Mouse (Mus musculus) ZHBTc4 (cell line): ENCODE results near the gene Spats2.

Experiments used
- DNase-seq: peaks from one replicate; pipeline ENCODE4 v3.0.0-alpha.2; 2011; ENCODE audit warnings: low read depth, low spot score

Gene Spats2

DNA sequence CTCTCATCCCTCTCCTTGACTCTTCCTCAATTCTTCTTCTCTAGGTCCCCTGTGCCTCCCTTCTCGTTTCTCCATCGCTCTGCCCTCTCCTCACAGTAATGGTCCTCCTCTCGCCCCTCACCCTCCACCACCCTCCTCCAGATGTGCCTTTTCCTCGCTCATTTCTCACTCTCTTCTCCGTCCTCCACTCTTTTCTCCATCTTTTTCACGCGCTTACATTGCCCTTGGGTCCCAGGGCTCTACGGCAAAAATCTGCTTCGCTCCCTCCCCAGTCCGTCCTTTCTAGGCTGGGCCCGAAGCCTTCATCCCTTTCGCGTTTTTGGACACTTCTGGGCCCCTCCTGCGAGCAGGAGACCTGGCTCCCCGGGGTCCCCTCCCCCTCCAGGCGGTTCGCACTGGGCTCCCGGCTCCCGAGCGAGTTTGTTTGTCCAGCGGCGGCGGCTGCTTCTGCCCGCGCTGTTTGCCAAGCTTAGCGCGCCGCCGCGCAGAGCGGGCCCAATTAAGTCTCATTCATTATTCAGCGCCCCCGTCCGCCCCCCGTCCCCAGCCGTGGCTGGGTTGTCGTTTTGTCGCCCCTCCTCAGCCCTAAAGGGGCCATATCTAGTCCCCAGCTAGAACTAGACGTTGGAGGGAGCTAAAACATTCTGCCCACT lies 27.8 kb upstream of the Spats2 start:
- peak; percentile 41 for DNase-seq

DNA sequence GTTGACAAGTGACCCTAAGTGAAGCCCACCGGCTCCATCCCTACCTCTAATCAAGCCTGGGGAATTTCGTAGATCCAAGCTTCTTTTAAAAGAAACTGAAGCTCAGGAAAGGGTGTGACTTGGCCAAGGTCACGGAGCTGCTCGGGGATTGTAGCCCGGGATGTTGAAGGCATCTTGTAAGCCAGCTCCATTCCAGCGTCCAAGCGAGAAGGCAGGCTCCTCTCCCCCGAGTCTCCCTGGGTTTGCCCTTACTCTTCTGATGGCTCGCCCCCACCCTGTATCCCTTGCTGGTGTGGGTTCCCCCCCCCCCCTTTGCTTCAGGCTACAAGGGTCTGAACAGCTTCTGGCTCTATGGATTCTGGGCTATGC lies 27.2 kb upstream of the Spats2 start:
- peak; percentile 59 for DNase-seq

GRCm38 (mm10) chr15:99099139-99099556 lies 26.6 kb upstream of the Spats2 start:
- DNase-seq: peak; percentile 86

- peak; percentile 31 for DNase-seq
Measured at GRCm38 (mm10) chr15:99099984-99100383, 25.7 kb upstream of the Spats2 start.

DNA sequence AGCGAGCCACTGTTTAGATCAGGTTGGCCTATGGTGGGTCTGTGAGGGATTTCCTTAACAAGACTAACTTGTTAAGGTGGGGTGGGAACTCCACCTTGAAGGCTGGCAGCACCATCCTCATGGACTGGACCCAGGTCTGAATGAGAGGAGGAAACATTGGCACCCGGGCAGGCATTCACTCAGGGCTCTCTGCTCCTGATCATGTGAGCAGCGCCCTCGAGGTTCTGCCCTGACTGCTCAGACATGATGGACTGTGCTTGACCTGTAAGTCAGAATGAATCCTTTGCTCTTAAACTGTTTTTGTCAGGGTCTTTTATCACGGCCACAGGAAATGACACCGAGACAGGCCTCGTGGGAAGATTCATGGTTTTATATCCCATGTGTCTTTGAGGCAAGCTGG lies 20.5 kb upstream of the Spats2 start:
- no peak for DNase-seq

GRCm38 (mm10) chr15:99107866-99108265 lies 17.9 kb upstream of the Spats2 start:
- no peak for DNase-seq

GRCm38 (mm10) chr15:99111139-99111538 lies 14.6 kb upstream of the Spats2 start:
- no peak for DNase-seq

DNA sequence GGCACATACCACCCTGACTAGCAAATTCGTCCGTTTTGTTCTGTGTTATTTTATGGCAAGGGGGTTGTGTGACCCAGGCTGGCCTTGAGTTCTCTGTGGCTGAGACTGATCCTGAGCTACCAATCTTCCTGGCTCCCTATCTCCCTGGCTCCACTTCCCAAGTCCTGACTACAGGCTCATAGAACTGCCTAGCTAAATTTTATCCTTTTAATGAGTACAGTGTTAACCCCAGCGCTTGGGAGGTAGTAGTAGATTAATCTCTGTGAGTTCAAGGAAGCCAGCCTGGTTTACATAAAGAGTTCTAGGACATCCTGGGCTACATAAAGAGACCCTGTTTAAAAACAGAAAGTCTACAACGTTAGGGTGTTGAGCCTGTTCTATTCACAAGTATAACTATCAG lies 13.9 kb upstream of the Spats2 start:
- DNase-seq: no peak

DNA sequence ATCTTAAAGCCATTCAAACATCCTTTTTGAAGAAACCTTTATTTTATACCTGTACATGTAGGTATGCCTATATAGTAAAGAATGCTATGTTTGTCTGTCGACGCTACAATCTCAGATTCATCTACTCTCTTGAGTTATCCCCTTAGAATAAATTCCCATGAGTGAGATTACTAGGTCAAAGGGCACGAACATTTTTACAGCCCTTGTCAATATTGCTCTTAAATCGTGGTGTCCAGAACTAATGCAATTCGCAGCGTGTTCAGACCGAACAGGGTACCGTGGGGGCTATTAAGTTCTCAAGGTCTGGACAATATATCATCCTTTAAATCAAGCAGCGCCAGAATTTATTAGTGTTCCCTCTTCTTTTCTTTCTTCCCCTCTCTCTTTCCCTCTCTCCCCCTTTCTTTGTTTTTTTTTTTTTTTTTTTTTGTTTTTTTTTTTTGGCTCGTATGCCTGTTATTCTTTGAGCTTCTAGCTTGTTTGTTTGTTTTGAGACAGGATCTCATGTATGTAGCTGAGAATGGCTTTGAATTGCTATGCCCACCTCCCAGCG lies 12.8 kb upstream of the Spats2 start:
- no peak for DNase-seq

GRCm38 (mm10) chr15:99113396-99113975 lies 12.2 kb upstream of the Spats2 start:
- DNase-seq: peak; percentile 87

DNA sequence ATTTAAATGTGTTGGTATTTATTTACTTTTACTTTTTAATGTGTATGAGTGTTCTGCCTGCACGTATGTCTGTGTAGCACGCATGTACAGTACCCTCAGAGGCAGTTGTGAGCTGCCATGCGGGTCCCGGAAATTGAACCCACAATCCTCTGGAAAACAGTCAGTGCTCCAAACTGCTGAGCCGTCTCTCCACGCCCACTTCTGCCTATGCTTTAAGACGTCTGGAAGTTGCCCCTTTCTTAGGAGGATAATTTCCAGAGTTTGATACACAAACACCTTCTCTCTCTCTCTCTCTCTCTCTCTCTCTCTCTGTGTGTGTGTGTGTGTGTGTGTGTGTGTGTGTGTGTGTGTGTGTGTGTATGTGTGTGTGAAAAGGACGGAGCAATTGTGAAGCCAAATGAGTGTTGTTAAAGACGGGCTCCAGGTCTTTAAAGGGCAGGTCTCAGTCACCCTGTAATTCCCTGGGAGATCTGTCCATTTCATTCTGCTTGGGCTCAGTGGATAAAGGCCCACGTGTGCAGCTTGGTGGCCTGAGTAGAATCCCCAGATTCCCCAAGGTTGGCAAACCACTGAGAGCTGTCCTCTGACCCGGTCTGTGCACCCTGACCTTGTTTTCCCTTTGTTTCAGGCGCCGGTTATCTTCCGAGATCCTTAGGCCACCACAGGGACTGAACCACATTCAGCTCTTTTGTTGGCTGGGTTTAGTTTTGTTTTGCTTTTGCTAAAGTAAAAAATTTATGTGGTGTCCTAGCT lies 11.2 kb upstream of the Spats2 start:
- peak; percentile 50 for DNase-seq

DNA sequence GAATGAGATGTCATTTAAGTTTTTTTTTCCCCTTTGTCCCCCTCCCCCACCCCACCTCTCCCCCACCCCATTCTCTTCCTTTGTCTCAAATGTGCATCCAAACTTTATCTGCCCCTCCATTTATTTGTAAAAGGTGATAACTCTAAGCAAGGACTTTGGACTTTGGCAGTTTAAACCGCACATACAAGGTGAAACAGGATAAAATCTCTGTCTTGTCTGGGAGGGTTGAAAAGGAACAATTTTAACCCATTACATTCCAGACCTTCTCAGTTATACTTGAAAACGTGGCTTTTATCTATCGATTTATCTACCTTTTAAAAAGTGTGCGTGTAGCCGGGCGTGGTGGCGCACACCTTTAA lies 10.7 kb upstream of the Spats2 start:
- DNase-seq: no peak

DNA sequence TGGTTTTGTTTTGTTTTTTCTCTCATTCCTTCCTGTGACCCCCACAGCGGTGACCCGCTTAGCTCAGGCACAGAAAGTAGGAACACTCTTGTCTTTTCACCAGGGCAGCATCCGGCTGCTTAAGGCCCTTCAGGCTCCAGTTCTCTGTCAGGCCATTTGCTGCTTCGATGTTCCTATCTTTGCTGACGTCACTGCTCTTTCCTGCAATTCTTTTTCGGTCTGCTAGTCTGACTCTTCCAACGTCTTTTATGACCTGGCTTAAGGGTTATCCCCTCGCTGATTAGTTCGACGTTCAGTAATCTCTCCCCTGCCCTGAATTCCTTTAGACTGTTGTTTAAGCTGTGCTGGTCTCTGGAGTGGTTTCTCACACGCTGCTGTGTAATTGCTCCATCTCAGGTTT lies 9.2 kb upstream of the Spats2 start:
- no peak for DNase-seq

DNA sequence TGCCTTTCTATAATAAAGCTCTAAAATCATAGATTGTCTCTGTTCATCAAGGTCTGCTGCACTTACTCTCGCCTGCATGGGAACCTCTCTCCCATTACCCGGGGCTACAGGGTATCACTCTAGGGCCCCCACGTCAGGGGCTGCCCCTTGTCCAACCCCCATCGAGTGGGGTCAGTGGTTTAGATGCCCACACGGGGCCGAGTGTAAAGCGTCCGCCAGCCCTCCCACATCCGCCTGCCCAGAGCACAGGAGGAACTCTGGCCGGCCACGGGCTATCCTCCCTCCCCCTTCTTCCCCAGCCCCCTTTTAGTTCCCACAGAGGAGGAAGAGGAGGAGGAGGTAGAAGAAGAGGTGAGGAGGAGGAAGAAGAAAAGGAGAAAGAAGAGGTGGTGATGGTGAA lies 4.9 kb upstream of the Spats2 start:
- no peak for DNase-seq

DNA sequence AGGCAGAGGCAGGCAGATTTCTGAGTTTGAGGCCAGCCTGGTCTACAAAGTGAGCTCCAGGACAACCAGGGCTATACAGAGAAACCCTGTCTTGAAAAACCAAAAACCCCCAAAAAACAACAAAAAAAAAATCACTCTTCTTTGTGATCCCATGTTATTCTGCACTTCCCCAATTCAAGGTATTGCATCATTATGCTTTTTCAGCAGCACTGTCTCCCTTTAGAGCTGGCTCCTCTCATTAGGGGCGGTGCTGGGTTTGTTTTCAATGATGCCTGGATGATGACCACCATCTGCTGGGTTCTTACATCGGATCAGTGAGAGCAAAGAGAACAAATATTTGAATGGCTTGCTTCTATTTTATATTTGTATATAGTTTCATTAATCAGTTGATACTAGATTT lies 3.1 kb upstream of the Spats2 start:
- no peak for DNase-seq

GRCm38 (mm10) chr15:99126081-99126815 lies 532 bp downstream of the Spats2 start:
- peak; percentile 90 for DNase-seq

GRCm38 (mm10) chr15:99126816-99127365 lies 1.2 kb downstream of the Spats2 start:
- DNase-seq: peak; percentile 37

GRCm38 (mm10) chr15:99127851-99128522 lies 2.3 kb downstream of the Spats2 start:
- no peak for DNase-seq

- no peak for DNase-seq
Measured at GRCm38 (mm10) chr15:99129441-99129840, 3.7 kb downstream of the Spats2 start.

- DNase-seq: peak; percentile 79
Measured at GRCm38 (mm10) chr15:99129956-99130910, 4.5 kb downstream of the Spats2 start.
